In the genomic region with DNA sequence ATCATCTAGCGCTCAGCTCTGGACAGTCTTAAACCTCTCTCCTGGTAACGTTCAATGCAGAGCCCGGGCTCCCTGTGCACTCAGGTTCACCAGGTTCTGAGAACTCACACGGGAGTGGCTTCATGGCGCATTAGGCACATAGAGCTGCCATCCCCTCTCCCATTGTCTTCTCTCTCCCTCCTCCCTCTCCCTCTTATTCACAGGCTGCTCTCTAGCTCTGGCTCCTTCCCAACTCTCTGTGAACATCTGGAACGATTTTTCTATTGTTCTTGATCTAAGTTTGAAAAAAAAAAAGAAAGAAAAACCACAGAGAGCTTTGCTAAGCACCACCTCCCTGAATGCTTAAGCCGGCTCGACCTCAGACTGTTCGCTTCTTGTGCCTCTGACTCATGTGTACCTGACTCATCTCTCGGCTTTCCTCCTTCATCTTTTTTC, we compare ENCODE assay signal across 15 mouse cellular contexts.
DNase-seq lines count a peak whose midpoint lies in the region; ATAC-seq and TF ChIP-seq lines count a peak whose summit lies in the region.
"Had no signal": no experiment of that assay in that cellular context is flagged by ENCODE, and none has a peak within 500 bp of the region (broad histone marks: within the 10 kb centered on the region; RNA-seq: fewer than 3 reads in every experiment).

No protein-coding gene starts in this region.

- H3K4me3 ChIP-seq in forebrain, postnatal 0 days (ENCODE audit: low read depth, low read length): no peak overlapping the region
- H3K4me3 ChIP-seq in forebrain, embryonic 10.5 days: no peak overlapping the region
- no peak overlapping the region for H3K4me3 ChIP-seq in embryonic facial prominence, embryonic 12.5 days
- H3K4me3 ChIP-seq: heart, embryonic 12.5 days; left cerebral cortex, adult 2 months; liver, embryonic 13.5 days had no signal

- H3K9ac ChIP-seq in forebrain, postnatal 0 days: no peak overlapping the region
- no peak overlapping the region for H3K9ac ChIP-seq in embryonic facial prominence, embryonic 12.5 days
- H3K9ac ChIP-seq: heart, embryonic 12.5 days; liver, embryonic 13.5 days had no signal

- H3K4me2 ChIP-seq in forebrain, postnatal 0 days (ENCODE audit: low read depth): no peak overlapping the region
- no peak overlapping the region for H3K4me2 ChIP-seq in embryonic facial prominence, embryonic 12.5 days (replicated peaks)
- H3K4me2 ChIP-seq: heart, embryonic 12.5 days; liver, embryonic 13.5 days had no signal

- 12% methylated on average over 10 of the region's 10 CpGs for WGBS in forebrain, postnatal 0 days
- 22% methylated on average over 10 of the region's 10 CpGs for WGBS in forebrain, embryonic 10.5 days
- 26% methylated on average over 10 of the region's 10 CpGs for WGBS in embryonic facial prominence, embryonic 12.5 days

- no peaks in the 10 kb centered on the region for H3K36me3 ChIP-seq in forebrain, postnatal 0 days (ENCODE audit: insufficient read depth)
- no peaks in the 10 kb centered on the region for H3K36me3 ChIP-seq in forebrain, embryonic 10.5 days (replicated peaks)
- H3K36me3 ChIP-seq in embryonic facial prominence, embryonic 12.5 days: no peaks in the 10 kb centered on the region
- H3K36me3 ChIP-seq: heart, embryonic 12.5 days; liver, embryonic 13.5 days had no signal

- H3K4me1 ChIP-seq in forebrain, postnatal 0 days (ENCODE audit: insufficient read depth): no peaks in the 10 kb centered on the region
- H3K4me1 ChIP-seq in forebrain, embryonic 10.5 days: peaks cover 14% of the 10 kb centered on the region
- H3K4me1 ChIP-seq in embryonic facial prominence, embryonic 12.5 days: peaks cover 7% of the 10 kb centered on the region; the same call in 1 of the 2 replicates
- H3K4me1 ChIP-seq: heart, embryonic 12.5 days; liver, embryonic 13.5 days had no signal

- peak; percentile 52 for DNase-seq in forebrain, postnatal 0 days
- no peak for DNase-seq in forebrain, embryonic 10.5 days (ENCODE audit: extremely low spot score, low spot score)
- DNase-seq in right cerebral cortex, adult 18-20 months: peak; percentile 26
- DNase-seq in right cerebral cortex, postnatal 14 days: no peak
- DNase-seq in thymus, postnatal 25 days: no peak
- DNase-seq in spleen, postnatal 14 days (ENCODE audit: low spot score in 2 of 2): no peak
- DNase-seq: kidney, postnatal 4 days; liver, embryonic 13.5 days had no signal

- no peaks in the 10 kb centered on the region for H3K27me3 ChIP-seq in forebrain, postnatal 0 days (ENCODE audit: insufficient read depth, low read length)
- no peaks in the 10 kb centered on the region for H3K27me3 ChIP-seq in forebrain, embryonic 10.5 days (ENCODE audit: poor library complexity, severe bottlenecking)
- H3K27me3 ChIP-seq in embryonic facial prominence, embryonic 12.5 days: no peaks in the 10 kb centered on the region
- H3K27me3 ChIP-seq: heart, embryonic 12.5 days; liver, embryonic 13.5 days had no signal

- ATAC-seq in forebrain, postnatal 0 days: peak; percentile 30; the same call in 1 of the 2 replicates
- ATAC-seq in embryonic facial prominence, embryonic 12.5 days (ENCODE audit: insufficient number of reproducible peaks, insufficient read depth, low FRiP score, low TSS enrichment): 0 out of 2 replicates have a peak, but pooled peaks have one; percentile 52
- no peak for ATAC-seq in megakaryocyte progenitor cell, adult 5-6 weeks (replicated peaks; ENCODE audit: poor library complexity)
- ATAC-seq: activated CD4-positive, CD25-positive, alpha-beta regulatory T cell, adult 4 months; CD4-positive, CD25-positive, alpha-beta regulatory T cell, adult 4 months had no signal

- H3K27ac ChIP-seq in forebrain, postnatal 0 days (ENCODE audit: low read depth, low read length): no peak overlapping the region
- H3K27ac ChIP-seq in forebrain, embryonic 10.5 days: no peak overlapping the region
- peak overlapping the region; percentile 25; the same call in 1 of the 2 replicates for H3K27ac ChIP-seq in embryonic facial prominence, embryonic 12.5 days
- H3K27ac ChIP-seq: left cerebral cortex, adult 2 months; liver, embryonic 13.5 days; macrophage had no signal

- no peaks in the 10 kb centered on the region for H3K9me3 ChIP-seq in forebrain, postnatal 0 days (ENCODE audit: low read length)
- no peaks in the 10 kb centered on the region for H3K9me3 ChIP-seq in forebrain, embryonic 10.5 days
- no peaks in the 10 kb centered on the region for H3K9me3 ChIP-seq in embryonic facial prominence, embryonic 12.5 days
- H3K9me3 ChIP-seq: heart, embryonic 12.5 days; liver, embryonic 13.5 days had no signal

- no peak for TF ChIP-seq CTCF in forebrain, postnatal 0 days (IDR thresholded peaks at IDR 0.05; ENCODE audit: low read depth)

Comparison
In these comparisons a context has a peak if more than half of its experiments do, and no peak if none do; other contexts are left out.
1. DNase-seq: peak in forebrain, postnatal 0 days (single experiment) and right cerebral cortex, adult 18-20 months (single experiment); none in forebrain, embryonic 10.5 days (single experiment), right cerebral cortex, postnatal 14 days (single experiment), thymus, postnatal 25 days (single experiment) and spleen, postnatal 14 days (0 of 2).